Mouse (Mus musculus): Measurements from ENCODE around the gene Shank2. TPM values are rescaled to one million over a fixed set of nuclear protein-coding genes. Genes with fewer than 3 reads are reported as not detected.

The Shank2 gene
- polyA plus RNA-seq, 1 experiment: 2.4 TPM

DNA sequence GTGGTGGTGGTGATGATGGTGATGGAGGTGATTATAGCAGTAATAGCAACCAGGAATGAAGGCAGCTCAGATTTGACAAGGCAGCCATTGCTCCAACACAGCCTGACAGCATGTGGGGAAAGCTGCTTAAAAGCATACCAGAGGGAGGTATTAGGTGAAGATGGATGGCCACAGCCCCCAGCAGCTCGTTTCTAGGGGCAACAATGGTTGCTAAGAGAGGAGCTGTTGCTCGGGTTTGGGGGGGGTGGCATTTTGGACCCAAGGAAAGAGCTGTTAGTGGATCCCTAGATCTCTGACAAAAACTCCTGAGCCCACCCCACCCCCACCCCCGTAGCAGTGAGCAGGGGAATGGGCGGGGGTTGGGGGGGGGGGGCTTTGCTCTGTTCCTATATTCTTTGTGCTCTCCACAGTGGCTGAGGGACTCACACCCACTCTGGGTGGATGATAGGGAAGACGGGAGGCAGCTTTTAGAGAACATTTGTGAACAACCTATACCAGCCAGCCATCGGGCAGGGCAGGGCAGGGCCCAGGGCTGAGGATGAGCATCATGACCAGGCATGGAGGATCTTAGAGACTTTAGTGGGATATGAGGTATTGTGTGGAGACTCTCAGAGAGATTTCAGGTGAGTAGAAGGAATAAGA is 377.6 kb downstream of the Shank2 start:
- Histone ChIP-seq H3K27me3 (ENCODE audit: control insufficient read depth, insufficient read depth, low read length) (no peaks in the 10 kb centered on the region), H3K4me1 (ENCODE audit: control insufficient read depth, insufficient read depth, insufficient read length, low read length) (peaks cover 3% of the 10 kb centered on the region; the same call in 1 of the 2 replicates), H3K27ac (ENCODE audit: insufficient read depth, low read depth, low read length) (no peak overlapping the region), H3K36me3 (ENCODE audit: control insufficient read depth, insufficient read depth, low read length) (no peaks in the 10 kb centered on the region), H3K4me3 (ENCODE audit: low read depth, low read length) (no peak overlapping the region)
- WGBS: 75% methylated on average over 6 of the region's 6 CpGs
- TF ChIP-seq POLR2A (IDR thresholded peaks at IDR 0.05; ENCODE audit: low read depth, low read length): no peak
- TF ChIP-seq CTCF (IDR thresholded peaks at IDR 0.05; ENCODE audit: extremely low read depth, insufficient read length, insufficient replicate concordance, low read depth, low read length): no peak

DNA sequence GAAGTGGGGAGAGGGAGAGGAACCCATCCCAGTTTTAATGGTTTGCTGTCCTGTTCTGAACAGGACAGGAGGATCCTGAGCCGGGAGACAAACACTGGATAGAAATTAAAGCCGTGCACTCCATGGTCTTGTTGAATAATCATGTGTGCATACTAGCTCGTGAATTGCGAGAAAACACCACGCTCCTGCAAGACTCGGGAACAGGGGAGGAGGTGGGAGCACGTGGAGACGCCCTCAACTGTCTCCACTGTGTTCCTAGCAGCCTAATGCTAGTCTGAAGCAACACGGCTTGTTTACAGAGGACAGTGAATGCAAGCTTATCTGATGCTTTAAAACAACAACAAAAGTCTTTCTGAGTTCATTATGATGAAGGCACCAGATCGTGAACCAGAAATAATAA is 379.9 kb downstream of the Shank2 start:
- no peak overlapping the region for H3K4me3 ChIP-seq (ENCODE audit: low read depth, low read length)
- H3K36me3 ChIP-seq (ENCODE audit: control insufficient read depth, insufficient read depth, low read length): no peaks in the 10 kb centered on the region
- no peaks in the 10 kb centered on the region for H3K27me3 ChIP-seq (ENCODE audit: control insufficient read depth, insufficient read depth, low read length)
- H3K4me1 ChIP-seq (ENCODE audit: control insufficient read depth, insufficient read depth, insufficient read length, low read length): peaks cover 4% of the 10 kb centered on the region; the same call in 1 of the 2 replicates
- 76% methylated on average over 10 of the region's 10 CpGs for WGBS
- H3K27ac ChIP-seq (ENCODE audit: insufficient read depth, low read depth, low read length): no peak overlapping the region
- TF ChIP-seq POLR2A (IDR thresholded peaks at IDR 0.05; ENCODE audit: low read depth, low read length): no peak
- no peak for TF ChIP-seq CTCF (IDR thresholded peaks at IDR 0.05; ENCODE audit: extremely low read depth, insufficient read length, insufficient replicate concordance, low read depth, low read length)

DNA sequence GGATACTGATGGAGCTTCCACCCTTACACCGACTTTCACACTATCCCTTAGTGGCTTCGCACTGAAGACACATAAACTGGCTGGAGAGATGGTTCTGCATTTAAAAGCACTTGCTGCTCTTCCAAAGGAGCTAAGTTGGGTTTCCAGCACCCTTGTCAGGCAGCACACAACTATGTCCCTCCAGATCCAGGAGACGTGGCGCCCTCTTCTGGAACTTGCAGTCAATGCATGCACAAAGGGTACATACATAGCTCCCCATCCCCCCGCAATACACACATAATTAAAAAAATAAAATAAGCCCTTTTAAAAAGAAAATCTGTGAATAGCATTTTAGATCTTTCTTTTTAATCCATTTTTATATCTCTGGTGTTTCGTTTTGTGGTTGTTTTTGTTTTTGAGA is 385.8 kb downstream of the Shank2 start:
- WGBS: 96% methylated on average over 6 of the region's 6 CpGs
- H3K27ac ChIP-seq (ENCODE audit: insufficient read depth, low read depth, low read length): no peak overlapping the region
- H3K4me1 ChIP-seq (ENCODE audit: control insufficient read depth, insufficient read depth, insufficient read length, low read length): peaks cover 28% of the 10 kb centered on the region; the same call in 1 of the 2 replicates
- H3K36me3 ChIP-seq (ENCODE audit: control insufficient read depth, insufficient read depth, low read length): no peaks in the 10 kb centered on the region
- H3K4me3 ChIP-seq (ENCODE audit: low read depth, low read length): no peak overlapping the region
- TF ChIP-seq POLR2A (IDR thresholded peaks at IDR 0.05; ENCODE audit: low read depth, low read length): no peak
- no peak for TF ChIP-seq CTCF (IDR thresholded peaks at IDR 0.05; ENCODE audit: extremely low read depth, insufficient read length, insufficient replicate concordance, low read depth, low read length)
- no peaks in the 10 kb centered on the region for H3K27me3 ChIP-seq (ENCODE audit: control insufficient read depth, insufficient read depth, low read length)

DNA sequence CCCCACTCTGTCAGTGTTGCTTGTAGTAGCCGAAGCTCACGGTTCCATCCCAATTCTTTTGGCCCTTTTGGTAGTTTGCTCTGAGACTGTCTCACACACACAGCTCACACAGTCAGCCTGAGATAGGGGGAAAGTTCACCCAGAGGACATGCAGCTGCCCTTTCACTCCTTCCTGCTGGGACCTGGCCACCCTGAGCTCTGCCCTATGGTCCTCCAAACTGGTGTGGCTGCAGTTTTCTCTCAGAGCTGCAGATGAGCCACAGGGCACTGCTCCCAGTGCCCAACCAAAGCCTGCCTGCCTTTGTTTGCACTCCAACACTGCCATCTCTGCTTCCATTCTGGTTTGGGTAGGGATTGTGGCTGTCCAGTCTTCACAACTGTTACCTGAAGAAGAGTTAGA is 388.0 kb downstream of the Shank2 start:
- H3K36me3 ChIP-seq (ENCODE audit: control insufficient read depth, insufficient read depth, low read length): no peaks in the 10 kb centered on the region
- peak overlapping the region; percentile 88 for H3K27ac ChIP-seq (ENCODE audit: insufficient read depth, low read depth, low read length)
- WGBS: 41% methylated on average over 2 of the region's 2 CpGs
- no peak for TF ChIP-seq CTCF (IDR thresholded peaks at IDR 0.05; ENCODE audit: extremely low read depth, insufficient read length, insufficient replicate concordance, low read depth, low read length)
- no peak for TF ChIP-seq POLR2A (IDR thresholded peaks at IDR 0.05; ENCODE audit: low read depth, low read length)
- H3K27me3 ChIP-seq (ENCODE audit: control insufficient read depth, insufficient read depth, low read length): no peaks in the 10 kb centered on the region
- peaks cover 34% of the 10 kb centered on the region for H3K4me1 ChIP-seq (ENCODE audit: control insufficient read depth, insufficient read depth, insufficient read length, low read length)
- no peak overlapping the region for H3K4me3 ChIP-seq (ENCODE audit: low read depth, low read length)

DNA sequence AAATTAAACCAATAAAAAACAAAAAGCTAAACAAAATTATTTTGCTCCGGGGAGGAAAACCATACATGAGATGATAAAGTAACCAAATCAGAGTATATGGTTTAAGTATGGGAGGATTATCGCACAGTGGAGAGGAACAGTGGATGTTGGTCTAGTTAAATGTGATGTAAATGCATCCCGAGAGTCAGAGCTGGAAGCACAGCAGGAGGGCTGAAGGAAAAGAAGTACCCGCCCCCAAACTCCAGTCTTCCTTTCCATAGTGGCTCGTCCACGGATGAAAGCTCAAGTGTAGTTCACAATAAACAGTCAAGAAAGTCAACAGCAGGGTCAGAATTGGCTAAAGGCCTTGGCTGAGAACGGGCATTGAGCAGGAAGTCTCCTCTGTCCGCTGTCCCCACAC is 388.9 kb downstream of the Shank2 start:
- Histone ChIP-seq H3K27ac (ENCODE audit: insufficient read depth, low read depth, low read length) (no peak overlapping the region), H3K4me3 (ENCODE audit: low read depth, low read length) (no peak overlapping the region), H3K27me3 (ENCODE audit: control insufficient read depth, insufficient read depth, low read length) (no peaks in the 10 kb centered on the region), H3K36me3 (ENCODE audit: control insufficient read depth, insufficient read depth, low read length) (no peaks in the 10 kb centered on the region), H3K4me1 (ENCODE audit: control insufficient read depth, insufficient read depth, insufficient read length, low read length) (peaks cover 34% of the 10 kb centered on the region)
- no peak for TF ChIP-seq CTCF (IDR thresholded peaks at IDR 0.05; ENCODE audit: extremely low read depth, insufficient read length, insufficient replicate concordance, low read depth, low read length)
- TF ChIP-seq POLR2A (IDR thresholded peaks at IDR 0.05; ENCODE audit: low read depth, low read length): no peak
- 86% methylated on average over 8 of the region's 8 CpGs for WGBS

DNA sequence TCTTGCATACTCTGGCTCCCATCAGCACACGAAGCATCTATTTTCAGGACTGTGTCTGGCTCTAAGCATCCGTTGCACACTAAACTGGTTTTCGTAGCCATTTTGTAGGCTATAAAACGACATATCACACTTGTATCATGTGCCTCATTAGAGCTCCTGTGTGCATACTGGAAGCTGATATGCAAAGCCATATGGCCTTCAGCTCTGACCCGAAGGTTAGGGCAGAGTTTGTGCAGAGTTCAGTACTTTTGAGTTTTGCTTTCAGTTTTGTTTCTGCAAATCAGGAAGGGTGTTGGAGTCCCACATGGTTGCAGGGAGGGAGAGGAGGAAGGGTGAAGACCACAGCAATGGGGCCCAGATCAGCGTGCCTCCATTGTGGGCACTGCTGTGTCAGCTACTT is 390.0 kb downstream of the Shank2 start:
- peaks cover 34% of the 10 kb centered on the region for H3K4me1 ChIP-seq (ENCODE audit: control insufficient read depth, insufficient read depth, insufficient read length, low read length)
- 47% methylated on average over 6 of the region's 6 CpGs for WGBS
- H3K36me3 ChIP-seq (ENCODE audit: control insufficient read depth, insufficient read depth, low read length): no peaks in the 10 kb centered on the region
- no peaks in the 10 kb centered on the region for H3K27me3 ChIP-seq (ENCODE audit: control insufficient read depth, insufficient read depth, low read length)
- no peak overlapping the region for H3K4me3 ChIP-seq (ENCODE audit: low read depth, low read length)
- H3K27ac ChIP-seq (ENCODE audit: insufficient read depth, low read depth, low read length): peak overlapping the region; percentile 86
- TF ChIP-seq CTCF (IDR thresholded peaks at IDR 0.05; ENCODE audit: extremely low read depth, insufficient read length, insufficient replicate concordance, low read depth, low read length) (no peak), POLR2A (IDR thresholded peaks at IDR 0.05; ENCODE audit: low read depth, low read length) (no peak)

DNA sequence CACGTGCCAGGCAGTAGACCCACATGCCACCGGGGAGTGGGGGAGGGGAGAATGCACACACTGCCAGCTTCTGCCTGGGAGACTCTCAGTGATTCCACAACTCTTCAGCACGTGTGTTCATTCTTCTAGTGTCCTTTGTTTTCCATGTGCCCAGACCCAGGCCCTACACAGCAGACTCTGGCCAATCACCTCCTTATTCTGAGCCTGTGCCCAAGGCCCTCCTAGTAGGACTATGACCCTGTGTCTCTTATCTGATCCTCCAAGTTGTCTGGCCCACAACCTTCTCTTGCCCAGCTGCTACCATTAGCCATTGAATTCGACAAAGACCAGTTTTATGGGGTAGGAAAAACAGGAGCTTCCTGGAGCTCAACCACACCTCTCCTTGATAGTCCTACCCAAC is 400.8 kb downstream of the Shank2 start:
- no peak for TF ChIP-seq CTCF (IDR thresholded peaks at IDR 0.05; ENCODE audit: extremely low read depth, insufficient read length, insufficient replicate concordance, low read depth, low read length)
- TF ChIP-seq POLR2A (IDR thresholded peaks at IDR 0.05; ENCODE audit: low read depth, low read length): no peak

More for the DNA sequence above, 400.8 kb downstream of the Shank2 start:
- Histone ChIP-seq H3K27me3 (ENCODE audit: control insufficient read depth, insufficient read depth, low read length) (no peaks in the 10 kb centered on the region), H3K36me3 (ENCODE audit: control insufficient read depth, insufficient read depth, low read length) (no peaks in the 10 kb centered on the region), H3K4me3 (ENCODE audit: low read depth, low read length) (no peak overlapping the region), H3K27ac (ENCODE audit: insufficient read depth, low read depth, low read length) (no peak overlapping the region), H3K4me1 (ENCODE audit: control insufficient read depth, insufficient read depth, insufficient read length, low read length) (peaks cover 9% of the 10 kb centered on the region; the same call in 1 of the 2 replicates)
- WGBS: 35% methylated on average over 4 of the region's 4 CpGs

All from small intestine, adult 2 months (tissue).